ENCODE assay signal across 9 mouse cellular contexts in the genomic region with DNA sequence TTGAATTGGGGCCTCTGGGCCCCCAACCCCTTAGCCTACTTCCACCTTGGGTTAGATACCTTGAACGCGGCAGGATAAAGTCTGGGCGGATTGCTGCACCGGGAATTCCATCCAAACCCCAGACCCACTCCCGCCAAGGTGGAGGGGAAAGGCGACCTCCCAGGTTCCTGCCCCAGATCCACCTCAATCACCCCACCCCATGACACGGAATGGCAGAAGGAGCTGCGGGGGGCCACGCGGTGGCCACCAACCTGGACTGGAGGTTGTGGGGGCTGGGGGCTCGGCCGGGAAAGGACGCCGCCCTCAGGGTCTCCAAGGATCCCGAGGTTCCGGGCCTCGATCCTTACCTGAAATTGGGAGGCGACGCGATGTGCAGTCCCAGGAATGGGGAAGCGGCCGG. TPM values are rescaled to one million over a fixed set of nuclear protein-coding genes. Genes with fewer than 3 reads are reported as not detected.
DNase-seq lines count a peak whose midpoint lies in the region; ATAC-seq lines count a peak whose summit lies in the region.
"Had no signal": no experiment of that assay in that cellular context is flagged by ENCODE, and none has a peak within 500 bp of the region (broad histone marks: within the 10 kb centered on the region; RNA-seq: fewer than 3 reads in every experiment).

No protein-coding gene starts in this region.

- no peaks in the 10 kb centered on the region for H3K9me3 ChIP-seq in heart, embryonic 13.5 days
- no peaks in the 10 kb centered on the region for H3K9me3 ChIP-seq in forebrain, embryonic 15.5 days
- no peaks in the 10 kb centered on the region for H3K9me3 ChIP-seq in liver, embryonic 15.5 days (replicated peaks)

- H3K4me1 ChIP-seq in heart, embryonic 13.5 days, result peaks cover 7% of the 10 kb centered on the region
- H3K4me1 ChIP-seq in forebrain, embryonic 15.5 days, result peaks cover 31% of the 10 kb centered on the region
- peaks cover 6% of the 10 kb centered on the region; the same call in 1 of the 2 replicates for H3K4me1 ChIP-seq in liver, embryonic 15.5 days (replicated peaks)

- no peak overlapping the region for H3K27ac ChIP-seq in heart, embryonic 13.5 days (replicated peaks)
- peak overlapping the region; percentile 59 for H3K27ac ChIP-seq in forebrain, embryonic 15.5 days (replicated peaks)
- no peak overlapping the region for H3K27ac ChIP-seq in liver, embryonic 15.5 days (replicated peaks)

- H3K4me3 ChIP-seq in heart, embryonic 13.5 days, result peak overlapping the region; percentile 69
- peak overlapping the region; percentile 66 for H3K4me3 ChIP-seq in forebrain, embryonic 15.5 days
- peak overlapping the region; percentile 52 for H3K4me3 ChIP-seq in liver, embryonic 15.5 days (replicated peaks)

- ATAC-seq in heart, embryonic 13.5 days (ENCODE audit: extremely low read depth, insufficient number of reproducible peaks, low FRiP score, low TSS enrichment), result no peak
- no peak for ATAC-seq in forebrain, embryonic 15.5 days (replicated peaks)
- ATAC-seq in liver, embryonic 15.5 days (ENCODE audit: insufficient read depth), result no peak

- H3K36me3 ChIP-seq in heart, embryonic 13.5 days, result peaks cover 27% of the 10 kb centered on the region
- H3K36me3 ChIP-seq in forebrain, embryonic 15.5 days, result peaks cover 7% of the 10 kb centered on the region; the same call in 1 of the 2 replicates
- peaks cover 17% of the 10 kb centered on the region for H3K36me3 ChIP-seq in liver, embryonic 15.5 days (replicated peaks)

- WGBS in heart, embryonic 13.5 days, result 6% methylated on average over 20 of the region's 22 CpGs
- WGBS in forebrain, embryonic 15.5 days, result 1% methylated on average over 22 of the region's 22 CpGs
- 9% methylated on average over 22 of the region's 22 CpGs for WGBS in liver, embryonic 15.5 days (ENCODE audit: insufficient replicate concordance)

- H3K4me2 ChIP-seq in heart, embryonic 13.5 days, result peak overlapping the region; percentile 96
- peak overlapping the region; percentile 80 for H3K4me2 ChIP-seq in forebrain, embryonic 15.5 days (replicated peaks)
- peak overlapping the region; percentile 67 for H3K4me2 ChIP-seq in liver, embryonic 15.5 days

- no peak for DNase-seq in heart, adult 11 months
- peak; percentile 30 for DNase-seq in R1 (ENCODE audit: low read depth, low spot score)
- no peak for DNase-seq in adrenal gland, adult 2 months
- no peak for DNase-seq in right cerebral cortex, postnatal 4 days
- no peak for DNase-seq in testis, postnatal 10 days (ENCODE audit: low spot score)

- H3K27me3 ChIP-seq in heart, embryonic 13.5 days (replicated peaks), result peaks cover 52% of the 10 kb centered on the region
- no peaks in the 10 kb centered on the region for H3K27me3 ChIP-seq in forebrain, embryonic 15.5 days
- H3K27me3 ChIP-seq in liver, embryonic 15.5 days, result peaks cover 38% of the 10 kb centered on the region

- peak overlapping the region; percentile 80 for H3K9ac ChIP-seq in heart, embryonic 13.5 days
- H3K9ac ChIP-seq in forebrain, embryonic 15.5 days (replicated peaks), result peak overlapping the region; percentile 81
- peak overlapping the region; percentile 25; the same call in 1 of the 2 replicates for H3K9ac ChIP-seq in liver, embryonic 15.5 days

RNA-seq across cellular contexts. Expression of a gene that starts 0.4 kb away (rescaled TPM):
- polyA plus RNA-seq in heart, embryonic 13.5 days (2015; fragmentation: Nextera tagmentation; extraction: Ambion mirVana), result 6.5 and 7.5 TPM in 2 replicates
- polyA plus RNA-seq in forebrain, embryonic 15.5 days (2015; fragmentation: Nextera tagmentation; extraction: Ambion mirVana), result 119 and 120 TPM in 2 replicates
- 1.8 and 1.9 TPM in 2 replicates for polyA plus RNA-seq in liver, embryonic 15.5 days (2015; fragmentation: Nextera tagmentation; extraction: Ambion mirVana)
- 10 to 100 TPM; 30.2 to 34.9 TPM for total RNA-seq in adrenal gland, adult 2 months (2021)
- polyA plus RNA-seq in adrenal gland, adult 2 months (2012; rRNA removed), result 60.9 and 67.1 TPM in 2 replicates
- total RNA-seq: neutrophil, adult 5-6 weeks had no signal

RNA-seq across cellular contexts. Expression of a gene that starts 18.3 kb away (rescaled TPM):
- 0.62 and 1.2 TPM in 2 replicates for polyA plus RNA-seq in heart, embryonic 13.5 days (2015; fragmentation: Nextera tagmentation; extraction: Ambion mirVana)
- polyA plus RNA-seq in forebrain, embryonic 15.5 days (2015; fragmentation: Nextera tagmentation; extraction: Ambion mirVana), result 6.8 and 10.6 TPM in 2 replicates
- 1.4 and 1.5 TPM in 2 replicates for polyA plus RNA-seq in liver, embryonic 15.5 days (2015; fragmentation: Nextera tagmentation; extraction: Ambion mirVana)
- 10 to 100 TPM in 1 of 2 experiments, 1 to 10 TPM in 1; 4.9 to 14.6 TPM for total RNA-seq in adrenal gland, adult 2 months (2021)
- 10.5 and 15.0 TPM in 2 replicates for polyA plus RNA-seq in adrenal gland, adult 2 months (2012; rRNA removed)

RNA-seq across cellular contexts. Expression of a gene that starts 26.0 kb away (rescaled TPM):
- polyA plus RNA-seq in heart, embryonic 13.5 days (2015; fragmentation: Nextera tagmentation; extraction: Ambion mirVana), result 1.8 and 2.3 TPM in 2 replicates
- 1.5 and 2.6 TPM in 2 replicates for polyA plus RNA-seq in forebrain, embryonic 15.5 days (2015; fragmentation: Nextera tagmentation; extraction: Ambion mirVana)
- 2.4 and 3.5 TPM in 2 replicates for polyA plus RNA-seq in liver, embryonic 15.5 days (2015; fragmentation: Nextera tagmentation; extraction: Ambion mirVana)
- 1 to 10 TPM in 1 of 2 experiments, under 1 TPM in 1; 0.45 to 1.4 TPM for total RNA-seq in adrenal gland, adult 2 months (2021)
- 1.3 and 2.2 TPM in 2 replicates for polyA plus RNA-seq in adrenal gland, adult 2 months (2012; rRNA removed)
- total RNA-seq: neutrophil, adult 5-6 weeks had no signal

RNA-seq across cellular contexts. Expression of a gene that starts 26.2 kb away (rescaled TPM):
- 15.8 and 17.3 TPM in 2 replicates for polyA plus RNA-seq in heart, embryonic 13.5 days (2015; fragmentation: Nextera tagmentation; extraction: Ambion mirVana)
- 36.8 and 41.2 TPM in 2 replicates for polyA plus RNA-seq in forebrain, embryonic 15.5 days (2015; fragmentation: Nextera tagmentation; extraction: Ambion mirVana)
- 22.4 and 26.2 TPM in 2 replicates for polyA plus RNA-seq in liver, embryonic 15.5 days (2015; fragmentation: Nextera tagmentation; extraction: Ambion mirVana)
- 100 to 1,000 TPM; 102 to 212 TPM for total RNA-seq in adrenal gland, adult 2 months (2021)
- 199 and 254 TPM in 2 replicates for polyA plus RNA-seq in adrenal gland, adult 2 months (2012; rRNA removed)

RNA-seq across cellular contexts. Expression of a gene that starts 33.2 kb away (rescaled TPM):
- polyA plus RNA-seq in heart, embryonic 13.5 days (2015; fragmentation: Nextera tagmentation; extraction: Ambion mirVana), result 18.6 and 19.0 TPM in 2 replicates
- 37.0 and 37.2 TPM in 2 replicates for polyA plus RNA-seq in forebrain, embryonic 15.5 days (2015; fragmentation: Nextera tagmentation; extraction: Ambion mirVana)
- polyA plus RNA-seq in liver, embryonic 15.5 days (2015; fragmentation: Nextera tagmentation; extraction: Ambion mirVana), result 11.2 and 14.6 TPM in 2 replicates
- 10 to 100 TPM; 32.9 to 45.1 TPM for total RNA-seq in adrenal gland, adult 2 months (2021)
- polyA plus RNA-seq in adrenal gland, adult 2 months (2012; rRNA removed), result 27.6 and 53.8 TPM in 2 replicates

Comparison
In these comparisons a context has a peak if more than half of its experiments do, and no peak if none do; other contexts are left out.
1. H3K9ac ChIP-seq: peak in every context shown above with its lines; median percentile 81 in forebrain, embryonic 15.5 days; 80 in heart, embryonic 13.5 days; 25 in liver, embryonic 15.5 days.